Mouse (Mus musculus) frontal cortex, postnatal 10 days (tissue): ENCODE measurements around the gene Zmynd19.
"Not testable (repeated sequence)": the region's sequence is repeated elsewhere in the genome, so short reads cannot be mapped to it uniquely, and the experiment has no call there.

Experiments used
- DNase-seq, 2 experiments: peaks; one replicate each; pipeline ENCODE4 v3.0.0; 2022; ENCODE audit warnings: low spot score in 2 of 2, mixed read lengths in 1 of 2

The Zmynd19 gene

DNA sequence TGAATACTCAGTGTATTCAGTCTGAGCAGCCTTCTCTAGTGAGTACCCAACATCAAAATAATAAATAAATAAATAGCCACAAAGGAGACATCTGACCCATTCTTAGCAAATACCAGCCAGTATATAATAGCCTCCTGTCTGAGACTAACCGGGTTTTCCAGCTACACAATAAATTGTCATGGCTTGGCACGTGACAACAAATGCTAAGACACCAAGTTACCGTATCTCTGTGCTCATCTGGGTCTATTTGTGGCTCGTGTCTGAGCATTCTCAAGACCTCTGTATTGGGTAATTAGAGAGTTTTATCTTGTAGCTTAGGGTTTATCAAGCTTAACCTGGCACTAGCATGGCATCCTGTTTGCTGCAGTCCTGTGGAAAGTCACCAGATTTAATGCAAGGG, 7.5 kb upstream of the Zmynd19 start:
- no peak for DNase-seq

DNA sequence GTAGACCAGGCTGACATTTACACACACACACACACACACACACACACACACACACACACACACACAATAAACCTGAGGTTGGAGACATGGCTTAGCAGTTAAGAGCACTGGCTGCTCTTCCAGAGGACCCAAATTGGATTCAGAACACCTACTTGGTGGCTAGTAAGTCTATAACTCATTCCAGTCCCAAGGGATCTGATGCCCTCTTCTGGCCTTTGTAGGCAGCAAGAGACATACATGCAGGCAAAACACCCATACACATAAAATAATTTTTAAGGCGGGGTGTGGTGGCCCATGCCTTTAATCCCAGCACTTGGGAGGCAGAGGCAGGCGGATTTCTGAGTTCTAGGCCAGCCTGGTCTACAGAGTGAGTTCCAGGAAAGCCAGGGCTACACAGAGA, 5.3 kb upstream of the Zmynd19 start:
- not testable (repeated sequence) for DNase-seq

DNA sequence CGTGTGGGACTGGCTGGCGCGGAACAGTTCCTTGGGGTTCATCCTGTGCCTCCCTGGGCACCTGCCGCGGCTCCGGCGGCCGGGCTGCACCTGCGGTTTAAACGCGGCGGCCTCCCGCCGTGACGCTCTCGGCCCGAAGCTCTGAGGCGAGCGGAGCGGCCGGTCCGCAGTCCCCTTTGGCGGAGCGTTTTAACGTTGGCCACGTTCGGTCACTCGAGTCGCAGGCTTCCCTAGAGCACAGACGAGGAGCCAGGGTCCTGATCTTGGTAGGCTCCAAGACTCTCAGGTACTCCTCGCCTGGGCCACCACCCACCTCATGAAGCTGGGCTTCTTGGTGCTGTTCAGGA, 570 bp downstream of the Zmynd19 start:
- no peak for DNase-seq

DNA sequence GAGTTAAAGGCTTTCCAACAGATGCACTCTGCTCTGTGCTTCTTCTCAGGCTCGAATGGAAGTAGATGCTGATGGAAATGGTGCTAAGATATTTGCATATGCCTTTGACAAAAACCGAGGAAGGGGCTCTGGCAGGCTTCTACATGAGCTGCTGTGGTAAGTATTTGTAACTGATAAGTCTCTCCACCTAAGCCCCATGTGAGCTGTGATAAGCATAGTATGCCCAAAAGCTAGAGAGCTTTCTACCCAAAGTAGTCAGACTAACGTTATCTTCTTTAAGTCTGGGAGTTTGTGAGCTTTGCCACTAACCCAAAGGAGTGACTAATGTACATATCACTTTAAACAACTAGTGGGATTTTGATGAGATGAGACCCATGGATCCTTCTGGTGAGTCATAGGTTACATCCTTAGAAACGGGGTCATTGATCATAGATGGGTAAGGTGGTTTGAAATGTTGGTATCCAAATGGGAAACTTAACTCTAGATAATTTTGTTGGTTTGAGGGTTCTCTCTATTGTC, 3.0 kb downstream of the Zmynd19 start:
- DNase-seq = no peak

DNA sequence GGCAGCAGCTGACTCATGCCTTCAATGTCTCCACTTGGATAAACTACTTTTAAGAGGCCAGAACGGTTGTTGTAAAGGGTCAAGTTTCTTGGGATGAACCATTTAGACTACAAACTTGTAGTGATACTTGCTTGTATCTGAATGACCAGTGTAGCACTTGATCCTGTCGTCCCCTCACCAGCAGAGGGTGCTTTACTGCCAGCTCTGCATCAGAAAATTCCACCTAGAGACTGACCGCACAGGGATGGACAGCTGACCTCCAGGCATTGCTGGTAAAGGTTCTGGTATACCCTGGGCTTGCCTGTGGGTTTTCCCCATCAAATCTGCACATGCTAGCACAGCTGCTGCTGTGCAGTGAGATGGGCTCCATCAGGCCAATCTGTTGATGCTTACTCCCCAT, 11.3 kb downstream of the Zmynd19 start:
- no peak for DNase-seq

DNA sequence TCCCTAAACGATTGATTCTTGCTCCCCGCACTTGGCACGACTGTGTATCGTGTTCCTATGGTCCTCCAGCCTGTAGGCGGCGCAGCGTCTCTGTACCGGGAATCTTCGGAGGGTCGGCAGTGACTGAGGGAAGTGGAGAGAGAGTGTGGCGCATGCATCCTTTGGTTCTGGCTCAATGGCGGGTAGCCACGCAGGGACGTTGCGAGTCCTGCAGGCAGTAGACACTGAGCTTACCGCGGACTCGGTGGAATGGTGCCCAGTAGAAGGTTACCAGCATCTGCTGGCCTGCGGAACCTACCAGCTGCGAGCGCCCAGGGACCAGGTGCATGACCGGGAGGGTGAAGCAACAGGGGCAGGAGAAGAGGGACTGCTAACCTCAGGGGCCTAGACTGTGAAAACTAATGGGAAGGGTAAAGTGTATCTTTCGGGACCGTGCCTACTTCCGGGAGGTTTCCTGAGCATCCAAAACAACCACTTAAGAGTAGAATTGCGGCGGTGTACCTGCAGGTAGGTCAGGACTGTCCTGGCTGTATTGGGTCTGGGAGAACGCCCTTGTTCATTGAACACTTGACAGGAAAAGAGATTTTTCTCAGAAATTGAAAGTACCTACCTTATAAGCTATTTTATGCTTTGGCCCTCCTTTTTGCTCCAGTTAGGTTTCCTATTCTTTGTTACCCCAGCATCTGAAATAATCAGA, 12.9 kb downstream of the Zmynd19 start, which contains the start of gene Dph7:
Gene Dph7, plus strand, starts transcription at position 97 of the 697 bp plus-strand sequence.
- DNase-seq = peak; percentile 69 to 86

DNA sequence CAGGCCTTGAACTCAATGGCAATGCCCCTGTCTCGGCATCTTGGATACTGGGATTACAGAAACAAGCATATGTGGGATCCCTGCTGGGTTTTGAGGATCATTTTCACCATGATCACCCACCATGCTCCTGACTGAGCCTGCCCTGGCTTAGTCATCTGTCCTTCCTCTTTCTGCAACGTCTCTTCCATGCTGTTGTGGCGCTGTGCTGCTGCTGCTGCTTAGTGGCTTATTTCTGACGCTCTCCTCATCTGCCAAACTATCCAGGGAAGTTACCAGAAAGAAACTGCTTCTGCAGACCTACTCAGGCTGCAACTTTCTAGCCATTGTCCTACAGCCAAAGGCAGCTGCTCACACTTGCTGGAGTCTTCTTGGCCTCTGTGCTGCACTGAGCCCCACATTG, 20.8 kb downstream of the Zmynd19 start:
- DNase-seq = no peak

DNA sequence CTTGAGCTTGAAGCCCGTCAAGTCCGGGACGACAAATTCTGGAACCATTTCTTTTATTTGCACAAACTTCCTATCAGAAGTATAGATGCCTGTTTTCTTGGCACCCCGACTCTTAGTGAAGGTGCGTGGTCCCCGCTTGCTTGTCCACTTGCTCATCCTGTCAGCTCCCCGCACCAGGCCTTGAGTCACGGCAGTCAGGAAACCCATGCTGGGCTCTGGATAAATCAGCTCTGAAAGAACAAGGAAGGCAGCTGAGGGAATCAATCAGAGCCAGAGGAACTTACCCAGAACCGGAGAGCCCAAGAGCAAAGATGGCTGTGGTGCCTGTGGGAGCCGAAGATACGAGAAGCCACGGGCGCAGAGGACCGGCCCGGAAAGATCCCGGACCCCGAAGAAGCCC, 24.9 kb downstream of the Zmynd19 start:
- DNase-seq = not testable (repeated sequence)

DNA sequence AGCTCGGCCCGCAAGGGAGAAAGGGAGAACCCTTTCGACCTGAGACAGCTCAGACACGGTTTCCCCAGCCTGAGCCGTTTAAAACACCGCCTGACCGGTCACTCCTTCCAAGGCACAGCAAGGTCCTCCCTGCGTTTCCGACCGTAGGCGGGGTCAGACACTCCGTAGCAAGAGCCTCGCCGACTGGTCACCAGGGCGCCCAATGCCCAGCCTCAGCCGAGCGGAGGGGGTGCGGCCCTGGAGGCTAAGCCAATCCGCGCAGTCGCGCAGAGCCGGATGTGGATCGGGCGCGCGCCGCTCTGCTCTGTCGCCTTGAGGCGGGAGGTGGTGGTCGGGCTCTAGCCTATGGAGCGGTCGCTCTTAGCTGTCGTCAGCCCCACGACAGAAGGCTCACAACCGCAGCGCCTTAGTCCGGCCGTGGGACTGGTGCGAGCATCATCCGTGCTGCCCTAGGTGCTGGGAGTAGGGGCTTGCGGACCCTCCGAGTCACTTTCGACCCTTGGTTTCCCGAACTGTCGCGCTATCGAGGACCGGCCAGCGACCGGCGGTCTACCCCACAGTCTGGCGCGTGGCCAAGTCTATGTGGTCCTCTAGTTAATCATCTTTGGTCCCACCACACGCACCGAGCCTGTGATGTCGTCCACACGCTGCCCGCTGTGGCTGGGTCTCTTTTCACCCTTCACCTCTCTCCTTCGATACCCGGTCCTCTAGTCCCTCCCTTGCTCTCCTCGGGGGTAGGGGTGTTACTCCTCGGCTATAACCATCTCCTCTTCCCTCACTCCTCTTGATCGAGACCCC, 25.5 kb downstream of the Zmynd19 start, which contains the start of gene Mrpl41:
Gene Mrpl41, minus strand, starts transcription at position 193 of the 798 bp plus-strand sequence.
- peak; percentile 96 to 97 for DNase-seq

DNA sequence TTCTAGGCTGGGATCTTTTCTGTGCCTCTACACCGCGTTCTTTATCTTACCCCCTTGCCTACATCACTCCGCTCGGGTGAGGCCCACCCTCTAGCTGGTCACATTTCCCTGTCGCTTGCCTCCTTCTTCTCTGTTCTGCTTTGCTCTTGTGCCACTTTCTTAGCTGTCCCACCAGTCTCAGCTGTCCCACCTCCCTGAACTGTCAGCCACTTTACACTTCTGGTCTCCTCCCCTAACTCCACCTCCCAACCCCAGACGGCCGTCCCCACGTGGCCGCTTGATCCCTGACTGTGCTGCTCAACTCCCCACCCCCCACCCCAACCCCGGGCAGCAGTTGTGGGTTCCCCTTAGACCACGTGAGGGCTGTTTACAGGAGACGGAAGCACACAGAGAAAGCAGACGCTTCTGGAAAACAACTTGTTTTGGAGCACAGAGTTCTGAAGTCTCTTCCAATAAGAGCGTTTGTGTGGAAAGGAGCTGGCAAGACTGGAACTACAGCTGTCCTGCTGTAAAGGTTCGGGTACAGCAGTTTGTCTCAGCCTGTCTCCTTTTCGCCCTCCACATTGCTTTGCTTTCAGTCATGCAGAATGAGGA, 26.2 kb downstream of the Zmynd19 start, which contains the start of gene Pnpla7:
Gene Pnpla7, plus strand, starts transcription at position 330 of the 594 bp plus-strand sequence.
- peak; percentile 66 to 75 for DNase-seq

DNA sequence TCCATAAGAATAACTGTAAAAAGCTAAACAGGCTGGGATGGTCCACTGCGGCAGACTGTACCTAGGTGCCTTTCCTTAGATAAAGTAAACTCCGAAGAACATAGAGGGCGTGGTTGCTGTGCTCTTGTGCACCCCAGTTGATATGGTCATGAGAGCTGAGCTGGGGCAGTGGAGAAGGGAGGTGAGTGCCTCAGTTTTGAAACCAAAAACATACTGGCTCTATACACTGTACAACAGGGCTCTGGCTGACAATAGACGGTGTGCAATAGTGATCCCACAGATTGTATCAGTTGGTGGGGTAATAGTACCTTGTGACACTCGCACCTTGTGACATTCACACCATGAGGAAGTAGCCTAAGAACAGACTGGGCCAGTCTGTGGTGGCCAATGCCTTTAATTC, 27.4 kb downstream of the Zmynd19 start:
- no peak for DNase-seq

DNA sequence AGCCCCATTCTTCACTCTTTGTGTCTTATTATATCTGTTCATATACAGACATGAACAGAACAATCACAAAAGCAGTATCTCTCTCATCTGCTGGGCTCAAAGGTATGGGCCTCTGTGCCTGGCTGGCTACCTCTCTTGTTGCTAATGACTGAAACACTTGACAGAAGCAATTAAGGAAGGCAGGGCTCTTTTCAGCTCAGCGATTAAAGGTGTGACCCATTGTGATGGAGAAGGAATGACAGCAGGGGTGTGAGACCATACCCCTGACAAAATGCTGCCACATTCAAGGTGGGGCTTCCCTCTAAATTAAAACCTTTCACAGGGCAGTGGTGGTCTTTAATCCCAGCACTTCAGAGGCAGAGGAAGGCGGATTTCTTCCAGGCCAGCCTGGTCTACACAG, 38.2 kb downstream of the Zmynd19 start:
- no peak for DNase-seq

DNA sequence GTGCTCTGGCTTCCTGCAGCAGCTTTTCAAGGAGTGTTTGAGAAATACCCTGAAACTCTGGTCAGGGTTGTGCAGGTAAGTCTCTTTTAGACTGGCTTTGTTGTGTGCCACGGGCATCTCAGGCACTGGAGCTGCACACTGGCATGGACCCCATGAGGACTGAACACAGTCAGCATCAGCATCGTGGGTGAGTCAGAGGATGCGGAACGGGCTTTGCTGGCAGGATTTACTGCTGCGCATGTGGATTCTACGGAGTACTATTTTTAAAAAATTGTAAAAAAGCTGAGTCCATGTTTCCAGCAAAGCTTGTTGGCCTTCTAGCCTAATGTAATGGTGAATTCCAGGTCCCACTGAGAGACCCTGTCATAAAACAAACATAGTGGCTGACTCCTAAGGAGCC, 45.7 kb downstream of the Zmynd19 start:
- no peak for DNase-seq

DNA sequence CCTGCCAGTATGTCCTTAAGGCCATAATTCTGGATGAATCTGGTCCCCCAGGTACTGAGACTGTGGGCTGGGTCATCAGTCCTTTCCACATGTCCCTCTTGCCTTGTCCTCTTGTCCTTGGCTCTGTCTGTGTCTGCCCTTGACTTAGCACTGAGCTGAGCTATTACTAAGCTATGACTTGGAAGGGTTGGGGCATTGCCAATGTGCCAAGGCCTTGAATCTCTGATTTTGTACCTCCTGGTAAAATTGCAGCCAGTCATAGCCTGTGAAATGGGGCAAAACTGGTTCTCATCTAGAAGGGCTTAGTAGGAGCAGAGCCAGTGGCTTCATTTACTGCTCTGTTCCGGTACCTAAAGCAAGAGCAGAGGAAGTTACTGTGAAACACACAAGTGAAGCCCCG, 46.9 kb downstream of the Zmynd19 start:
- no peak for DNase-seq

DNA sequence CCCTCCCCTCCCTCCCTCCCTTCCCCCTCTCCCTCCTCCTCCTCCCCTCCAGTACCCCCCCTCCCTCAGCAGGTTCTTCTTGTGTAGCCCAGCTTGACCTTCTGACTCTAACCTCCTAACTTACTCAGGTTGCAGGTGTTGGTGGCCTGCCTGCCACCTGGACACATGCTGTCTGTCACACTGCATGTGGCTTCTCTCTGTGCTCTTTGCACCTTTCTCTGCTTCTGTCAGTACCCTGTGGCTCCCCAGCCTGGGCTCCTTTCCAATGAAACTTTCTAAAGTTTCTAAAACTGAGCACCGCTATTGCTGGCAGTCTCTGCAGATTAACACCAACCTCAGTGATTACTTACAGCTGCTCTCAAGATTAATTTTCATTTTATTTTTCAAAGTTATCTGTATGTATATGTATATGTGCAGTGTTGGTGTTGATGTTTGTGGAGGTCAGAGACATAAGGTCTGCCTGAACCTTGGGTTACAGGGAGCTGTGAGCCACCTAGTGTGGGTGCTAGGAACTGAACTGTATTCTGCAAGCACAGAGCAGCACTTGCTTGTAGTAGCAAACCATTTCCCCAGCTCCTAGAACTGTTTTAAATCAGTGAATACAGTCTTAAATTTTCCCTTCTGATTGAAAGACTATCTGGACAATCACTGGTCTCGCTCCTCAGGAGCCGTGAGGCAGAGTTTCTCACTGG, 51.1 kb downstream of the Zmynd19 start:
- no peak for DNase-seq

DNA sequence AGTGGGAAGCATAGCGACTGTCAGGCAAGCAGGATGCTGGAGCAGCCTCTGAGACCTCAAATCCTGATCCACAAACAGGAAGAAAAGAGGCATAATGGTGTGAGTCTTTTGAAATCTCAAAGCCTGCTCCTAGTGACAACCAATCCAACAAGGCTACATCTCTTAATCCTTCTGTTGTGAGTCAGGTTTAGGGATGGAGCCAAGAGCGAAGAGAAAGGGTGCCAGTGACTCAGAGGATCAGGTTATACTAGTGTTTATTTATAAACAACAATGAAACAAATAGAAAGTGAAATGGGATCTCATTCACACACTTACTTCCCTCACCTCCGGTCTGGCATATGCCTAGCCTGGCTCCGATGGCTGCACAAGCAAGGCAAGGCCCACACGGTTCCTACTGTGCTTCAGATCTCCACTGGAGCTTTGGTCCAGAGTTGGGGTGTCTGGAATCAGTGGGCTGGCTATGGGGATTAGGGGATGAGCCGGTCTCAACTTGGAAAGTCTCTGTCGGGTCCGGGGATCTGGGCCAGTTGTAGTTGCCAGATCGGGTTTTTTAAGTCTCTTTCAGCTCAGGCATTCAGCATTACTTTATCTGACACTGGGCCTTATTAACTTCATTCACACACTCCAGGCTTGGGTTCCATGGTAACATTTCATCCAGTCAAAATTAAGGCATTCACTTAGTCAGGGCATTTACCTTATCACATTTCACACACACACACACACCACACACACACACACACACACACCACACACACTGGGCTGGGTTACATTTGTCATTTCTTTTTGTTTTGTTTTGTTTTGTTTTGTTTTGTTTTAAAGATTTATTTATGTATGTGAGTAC, 54.6 kb downstream of the Zmynd19 start:
- no peak for DNase-seq

DNA sequence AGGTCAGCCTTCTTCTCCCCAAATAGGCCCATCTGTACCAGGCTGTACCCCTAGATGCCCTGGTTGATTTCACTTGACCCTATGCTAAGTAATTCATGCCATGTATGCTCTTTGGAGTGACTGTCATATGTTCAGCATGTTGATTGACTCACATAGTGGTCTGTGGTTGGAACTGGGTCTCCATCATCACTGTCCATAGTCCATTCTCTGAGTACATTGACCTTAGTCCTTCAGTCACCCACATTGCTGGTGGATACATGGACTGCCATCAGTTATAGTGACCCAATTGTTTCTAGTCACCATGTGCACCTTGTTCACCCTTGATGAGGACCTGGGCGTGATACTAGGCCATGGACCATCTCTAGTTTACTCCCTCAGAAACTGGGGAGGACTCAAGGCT, 57.2 kb downstream of the Zmynd19 start:
- DNase-seq = no peak

DNA sequence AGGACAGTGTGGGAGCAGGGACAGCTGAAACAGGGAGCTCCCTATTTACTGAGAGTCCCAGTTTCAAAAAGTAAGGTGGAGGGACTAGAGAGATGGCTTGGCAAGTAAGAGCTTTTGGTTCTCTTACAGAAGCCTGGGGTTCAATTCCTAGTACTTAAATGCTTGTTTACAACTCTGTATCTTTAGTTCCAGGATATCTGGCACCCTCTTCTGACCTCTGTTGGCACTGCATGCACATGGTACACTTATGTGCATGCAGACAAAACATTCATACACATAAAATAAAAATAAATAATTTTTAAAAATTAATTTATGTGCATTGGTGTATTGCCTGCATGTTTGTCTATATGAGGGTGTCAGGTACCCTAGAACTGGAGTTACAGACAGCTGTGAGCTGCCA, 58.7 kb downstream of the Zmynd19 start:
- no peak for DNase-seq
